Mouse (Mus musculus): ENCODE measurements around the gene Becn1.

Becn1 gene

GRCm38 (mm10) chr11:101264954-101265471 lies 37.1 kb downstream of the Becn1 start:
- DNase-seq: no peak

DNA sequence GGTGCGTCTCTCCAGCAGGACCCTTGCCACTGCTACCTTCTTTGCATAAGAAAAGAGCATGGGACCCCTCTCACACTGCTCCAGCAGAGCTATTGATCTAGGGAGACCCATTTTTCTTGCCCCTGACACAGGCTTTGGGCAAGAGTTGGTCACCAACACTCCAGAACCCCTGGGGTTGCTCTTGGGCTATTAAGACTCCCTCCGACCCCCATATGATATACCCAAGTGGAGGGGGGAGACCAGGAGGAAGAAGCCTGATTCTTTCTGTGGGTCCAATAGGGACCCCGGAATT lies 38.2 kb downstream of the Becn1 start:
- no peak for DNase-seq

DNA sequence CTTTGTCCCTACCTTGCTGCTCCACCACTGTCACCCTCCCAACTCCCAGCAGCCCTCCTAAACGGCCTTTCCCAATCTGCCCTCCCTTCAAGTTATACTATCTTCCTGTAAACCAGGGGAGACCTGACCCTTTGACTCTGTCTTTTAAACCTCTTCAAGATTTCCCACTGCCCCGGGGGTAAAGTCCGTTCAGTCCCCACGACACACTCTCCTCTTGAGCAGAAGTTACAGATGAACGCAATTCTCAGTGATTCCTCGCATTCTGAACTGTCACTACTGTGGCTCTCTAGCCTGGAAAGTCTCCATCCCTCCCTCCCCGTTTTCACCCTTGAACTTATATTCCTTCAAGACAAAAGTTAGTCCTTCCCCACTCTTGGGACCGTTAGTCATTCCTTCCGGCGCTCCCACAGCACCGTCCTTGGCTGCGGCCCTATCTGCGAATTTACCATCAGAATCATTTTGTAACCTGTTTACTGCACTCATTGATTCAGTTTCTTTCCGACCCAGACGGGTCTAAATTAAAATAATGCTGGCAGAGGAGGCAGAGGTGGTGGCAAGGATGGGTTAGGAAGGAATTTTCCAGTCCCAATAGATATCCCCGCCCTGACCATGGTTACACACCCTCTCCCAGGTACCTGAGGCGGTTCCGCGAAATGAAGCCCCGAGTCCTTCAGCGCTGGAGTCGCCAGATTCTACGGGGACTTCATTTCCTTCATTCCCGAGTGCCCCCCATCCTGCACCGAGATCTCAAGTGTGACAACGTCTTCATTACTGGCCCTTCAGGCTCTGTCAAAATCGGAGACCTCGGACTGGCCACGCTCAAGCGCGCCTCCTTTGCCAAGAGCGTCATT lies 38.7 kb downstream of the Becn1 start:
- DNase-seq: peak; percentile 56 to 60

- peak; percentile 31 to 59 for DNase-seq
Measured at GRCm38 (mm10) chr11:101262272-101262967, 39.7 kb downstream of the Becn1 start.

- peak in 1 of 2 experiments; percentile 53 for DNase-seq
Measured at GRCm38 (mm10) chr11:101260826-101261380, 41.2 kb downstream of the Becn1 start.

GRCm38 (mm10) chr11:101259948-101260825 lies 41.9 kb downstream of the Becn1 start, which contains the start of gene Wnk4:
Wnk4 (plus strand) TSS chr11:101260567.
- peak; percentile 94 to 95 for DNase-seq

- DNase-seq: peak; percentile 64 to 68
Measured at GRCm38 (mm10) chr11:101259261-101259712, 42.8 kb downstream of the Becn1 start.

DNA sequence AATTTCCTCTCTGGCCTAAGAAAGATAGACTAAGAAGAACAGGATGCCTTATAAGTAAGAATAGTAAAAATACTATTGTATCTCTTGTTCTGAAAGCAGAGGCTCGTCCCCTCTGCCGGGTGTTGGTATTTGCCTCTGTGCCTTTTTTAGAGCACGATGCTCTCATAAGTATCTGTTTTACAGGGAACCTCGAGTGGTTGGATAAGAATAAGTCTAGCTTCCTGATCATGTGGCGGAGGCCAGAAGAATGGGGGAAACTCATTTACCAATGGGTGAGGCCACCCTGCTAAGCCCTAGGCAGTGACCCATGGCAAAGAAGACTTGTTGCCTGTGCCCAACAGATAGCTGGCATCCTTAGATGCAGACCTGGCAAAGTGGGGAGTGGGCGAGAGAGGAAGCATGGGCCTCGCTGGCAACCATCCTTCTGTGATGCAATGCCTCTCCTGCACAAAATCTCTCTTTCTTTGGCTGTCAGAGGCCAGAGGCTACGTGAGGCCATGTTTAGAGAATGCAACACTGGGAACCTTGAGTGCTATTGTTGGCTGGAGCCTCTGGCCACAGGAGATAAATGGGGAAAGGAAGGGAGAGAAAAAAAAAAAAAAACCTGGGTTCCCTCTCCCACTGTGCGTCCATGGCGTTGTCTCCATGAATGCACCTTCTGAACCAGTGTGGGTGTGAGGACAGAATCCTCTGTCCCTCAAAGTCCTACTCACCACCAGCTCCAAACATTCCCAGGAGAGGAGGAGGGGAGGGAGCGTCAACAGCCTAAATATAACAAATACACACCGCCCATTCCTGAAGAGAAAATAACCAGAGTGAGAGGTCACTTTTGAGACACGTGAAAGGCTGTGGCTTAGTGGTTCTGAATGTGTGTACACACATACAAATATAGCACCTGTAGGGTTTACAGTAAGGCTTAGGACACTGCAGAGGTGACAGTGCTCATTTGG lies 46.0 kb downstream of the Becn1 start:
- no peak for DNase-seq

- DNase-seq: peak; percentile 88 to 91
Measured at GRCm38 (mm10) chr11:101253613-101254389, 48.3 kb downstream of the Becn1 start, which contains the start of gene Vps25. Vps25 (plus strand) TSS chr11:101253707.

DNA sequence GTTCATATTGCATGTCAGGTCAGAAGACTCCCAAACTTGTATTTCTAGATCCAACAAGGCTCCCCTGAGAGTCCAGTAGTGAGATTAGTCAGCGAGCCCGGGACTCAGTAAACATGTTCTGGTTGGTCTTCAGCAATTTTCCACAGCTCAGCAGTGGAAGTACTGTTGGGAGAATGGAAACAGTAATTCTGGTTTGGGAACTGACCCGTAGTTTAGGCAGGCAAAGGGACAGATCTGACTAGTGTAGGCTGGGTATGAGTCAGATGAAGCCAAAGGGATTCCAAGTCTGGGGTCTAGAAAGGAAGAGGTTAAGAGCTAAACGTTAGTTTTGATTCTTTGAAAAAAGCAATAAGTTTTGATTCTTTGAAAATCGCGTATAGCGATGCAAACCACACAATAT lies 49.1 kb downstream of the Becn1 start:
- DNase-seq: no peak

GRCm38 (mm10) chr11:101251031-101251430 lies 51.1 kb downstream of the Becn1 start:
- DNase-seq: peak; percentile 42 to 70

GRCm38 (mm10) chr11:101248258-101248994 lies 53.7 kb downstream of the Becn1 start:
- DNase-seq: peak; percentile 83 to 88

- peak; percentile 68 to 73 for DNase-seq
Measured at GRCm38 (mm10) chr11:101247521-101248030, 54.5 kb downstream of the Becn1 start.

DNA sequence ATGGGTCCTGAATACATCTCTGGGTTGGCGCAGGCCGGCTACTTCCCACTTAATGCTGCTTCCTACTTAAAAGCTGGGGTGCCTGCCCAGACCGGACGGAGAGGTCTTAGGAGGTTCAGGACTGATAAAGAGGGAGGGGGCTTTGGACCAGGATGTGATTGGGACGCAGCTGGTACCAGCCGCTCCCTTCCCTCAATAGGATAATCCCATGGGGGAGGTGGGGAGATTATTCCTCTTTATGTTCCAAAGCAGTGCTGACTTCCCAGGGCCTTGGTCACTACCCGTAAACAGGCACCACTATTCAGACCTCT lies 55.4 kb downstream of the Becn1 start:
- DNase-seq: no peak

DNA sequence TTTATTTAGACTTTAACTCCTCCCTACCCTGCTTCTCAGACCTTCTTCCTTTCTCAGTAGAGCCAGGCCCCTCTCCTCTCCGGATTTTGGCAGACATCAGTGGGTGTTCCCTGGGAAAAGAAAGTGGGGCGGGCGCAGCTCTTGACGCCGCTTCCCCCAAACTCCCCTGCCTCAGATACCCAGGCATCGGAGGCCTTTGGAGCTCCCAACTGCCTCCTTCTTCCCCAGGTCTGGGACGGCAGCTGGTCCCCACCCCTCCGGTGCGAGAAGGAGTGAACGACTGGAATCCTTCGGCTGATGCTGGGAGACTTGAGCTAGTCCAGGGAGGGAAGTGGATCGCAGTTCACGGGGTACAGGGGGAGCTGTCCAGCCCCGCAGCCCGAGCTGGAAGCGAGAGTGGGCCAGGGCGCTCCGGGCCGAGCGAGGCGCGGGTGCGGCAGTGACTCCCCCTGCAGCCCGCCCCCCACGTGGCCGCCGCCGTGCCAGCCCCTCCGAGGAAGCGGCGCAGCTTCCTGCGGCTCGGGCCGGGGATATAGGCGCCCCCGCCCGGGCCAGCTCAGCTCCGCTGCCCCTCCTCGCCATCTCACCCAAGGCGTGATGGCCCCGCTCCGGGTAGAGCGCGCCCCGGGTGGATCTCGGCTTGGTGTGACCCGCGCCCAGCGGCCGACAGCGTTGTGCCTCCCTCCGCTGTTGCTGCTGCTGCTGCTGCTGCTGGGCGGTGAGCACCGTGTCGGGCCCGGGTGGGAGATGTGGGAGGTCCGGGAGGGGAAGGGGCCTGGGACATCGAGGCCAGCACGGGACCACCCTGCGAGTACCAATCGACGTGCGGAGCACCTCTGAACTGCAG lies 56.0 kb downstream of the Becn1 start, which contains the start of gene Ramp2:
Ramp2 (plus strand) TSS at position 174 of the 847 bp plus-strand sequence.
- peak; percentile 67 to 81 for DNase-seq

DNA sequence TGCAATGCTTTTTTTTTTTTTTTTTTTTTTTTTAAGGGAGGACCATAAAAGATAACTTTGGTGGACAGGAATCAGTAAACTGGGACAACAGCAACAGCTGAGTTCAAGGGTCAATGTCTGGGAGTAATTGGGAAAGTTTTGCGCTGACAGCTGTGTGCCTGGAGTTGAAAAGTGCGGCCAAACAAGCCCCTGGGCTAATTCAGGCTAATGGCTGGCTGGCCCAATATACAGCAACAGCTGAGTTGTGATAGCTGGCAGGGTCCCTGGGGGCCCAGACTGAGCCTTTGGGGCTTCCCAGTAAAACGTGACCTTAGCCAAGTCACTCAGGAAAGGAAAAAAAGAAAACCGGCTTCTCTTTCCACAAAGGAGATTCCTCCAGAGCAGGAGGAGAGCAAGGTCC lies 57.0 kb downstream of the Becn1 start:
- peak; percentile 51 to 62 for DNase-seq

DNA sequence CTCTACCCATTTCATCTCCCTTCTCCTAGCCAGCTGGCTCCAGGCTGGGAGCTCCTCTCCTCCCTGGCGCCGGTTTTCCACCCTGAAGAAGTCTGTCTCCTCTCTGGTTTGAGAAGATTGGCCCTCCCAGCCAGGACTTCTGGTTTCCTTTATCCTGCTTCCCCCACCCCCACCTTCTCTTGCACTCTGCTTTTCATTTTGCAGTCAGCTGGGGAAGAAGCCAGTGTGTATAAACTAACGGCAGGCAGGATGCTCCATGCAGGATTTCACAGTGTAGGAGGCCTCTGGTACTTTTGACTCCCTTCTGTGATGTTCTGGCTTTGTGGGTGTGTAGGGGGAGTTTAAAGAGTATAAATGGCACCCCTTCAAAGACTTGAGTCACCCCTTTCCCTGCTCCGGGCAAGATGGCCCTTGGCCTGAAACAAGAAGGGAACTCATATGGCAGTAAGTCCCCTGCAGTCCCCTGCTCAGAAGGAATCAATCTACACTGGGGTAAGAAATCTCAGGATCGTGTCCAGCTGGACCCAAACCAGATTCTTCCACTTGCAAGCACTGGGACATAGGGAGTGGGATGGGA lies 63.9 kb downstream of the Becn1 start:
- no peak for DNase-seq

DNA sequence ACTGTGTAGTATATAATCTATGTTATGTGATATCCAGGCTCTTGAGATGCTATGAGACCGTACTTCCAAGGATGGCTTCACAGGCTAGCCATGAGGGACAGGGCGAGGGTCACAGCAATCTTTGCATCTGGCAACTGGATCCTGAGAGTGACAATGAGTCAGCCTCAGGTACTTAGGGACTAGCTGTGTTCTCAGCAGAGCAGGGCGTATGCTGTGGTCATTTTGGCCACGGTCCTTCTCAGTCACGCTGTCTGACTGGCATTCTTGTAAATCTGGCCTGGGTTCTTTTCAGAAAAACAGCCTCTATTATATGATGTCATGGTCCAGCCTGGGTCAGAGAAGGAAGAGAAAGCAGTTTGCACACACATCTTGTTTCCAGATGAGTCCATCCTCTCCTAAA lies 65.3 kb downstream of the Becn1 start:
- DNase-seq: no peak
